Mouse (Mus musculus): ENCODE measurements around the gene Sugt1. TPM values are rescaled to one million over a fixed set of nuclear protein-coding genes. Genes with fewer than 3 reads are reported as not detected.
A peak's percentile ranks its signal among the peaks of the same experiment; 100 is the strongest.

Gene Sugt1
- total RNA-seq (2021), result 10 to 100 TPM; 77.5 to 80.1 TPM
- long read RNA-seq, experiment 1, full-length matches to known transcripts, result 50 of 63 reads
- long read RNA-seq, experiment 1, partial matches to known transcripts, result 1 of 63 reads
- long read RNA-seq, experiment 1, other reads (novel, unspliced or antisense), result 12 of 63 reads
- long read RNA-seq, experiment 2, full-length matches to known transcripts, result 43 of 49 reads
- long read RNA-seq, experiment 2, partial matches to known transcripts, result 0 of 49 reads
- long read RNA-seq, experiment 2, other reads (novel, unspliced or antisense), result 6 of 49 reads

DNA sequence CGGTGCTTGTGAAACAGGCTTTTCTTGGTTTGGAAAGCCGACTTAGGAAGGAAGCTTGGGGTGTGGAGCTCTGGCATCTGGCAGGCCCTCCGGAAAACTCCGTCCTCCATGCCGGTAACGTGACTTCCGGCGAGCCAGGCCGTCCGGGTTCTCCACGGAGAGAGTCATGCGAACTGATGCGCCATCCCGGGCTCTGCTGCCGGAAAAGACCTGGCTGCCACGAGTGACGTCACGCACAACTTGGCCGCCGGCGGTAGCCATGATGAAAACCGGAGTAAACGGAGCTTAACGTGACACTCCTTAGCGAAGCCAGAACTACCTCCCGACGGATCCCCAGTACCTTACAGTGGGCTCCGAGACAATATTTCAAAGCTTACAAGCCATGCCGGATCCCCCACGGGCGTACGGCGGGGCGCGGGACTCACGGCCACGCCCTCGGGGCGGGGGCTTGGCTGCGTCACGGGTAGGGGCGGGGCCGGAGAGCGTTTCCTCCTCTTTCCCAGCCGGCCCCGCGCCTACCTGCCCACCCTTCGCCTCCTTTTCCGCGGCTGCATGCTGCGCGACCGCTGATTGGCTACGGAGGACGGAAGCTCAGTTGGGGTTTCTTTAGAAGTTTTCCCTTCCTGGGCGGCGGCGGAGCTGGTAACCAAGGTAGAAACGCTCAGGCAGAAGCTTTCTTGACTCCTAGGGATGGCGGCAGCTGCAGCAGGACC lies at the start of gene Sugt1:
Gene Sugt1, plus strand, starts transcription at position 553 of the 713 bp plus-strand sequence.
- intact Hi-C loops (cut with DNase I), result no loop called here

DNA sequence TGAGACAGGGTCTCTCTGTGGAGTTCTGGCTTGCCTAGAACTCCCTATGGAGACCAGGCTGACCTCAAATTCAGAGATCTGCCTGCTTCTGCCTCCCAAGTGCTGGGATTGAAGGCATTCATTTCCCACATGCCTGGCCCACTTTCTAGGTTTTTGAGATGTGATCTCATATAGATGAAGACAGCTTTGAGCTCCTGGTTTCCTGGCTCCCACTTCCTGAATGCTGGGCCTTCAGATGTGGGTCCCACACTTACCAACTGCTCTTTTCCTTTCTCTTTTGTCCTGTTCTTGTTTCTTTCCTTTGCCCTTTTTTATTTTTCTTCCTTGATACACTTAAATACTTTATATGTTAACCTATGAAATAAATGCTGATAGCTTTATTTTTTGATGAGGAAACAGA lies 49.6 kb upstream of the Sugt1 start:
- intact Hi-C loops (cut with DNase I), result no loop called here
- no peak for DNase-seq (ENCODE audit: low spot score in 2 of 2)

More for the DNA sequence above, at the start of gene Sugt1:
- DNase-seq (ENCODE audit: low spot score in 2 of 2), result peak; percentile 97

DNA sequence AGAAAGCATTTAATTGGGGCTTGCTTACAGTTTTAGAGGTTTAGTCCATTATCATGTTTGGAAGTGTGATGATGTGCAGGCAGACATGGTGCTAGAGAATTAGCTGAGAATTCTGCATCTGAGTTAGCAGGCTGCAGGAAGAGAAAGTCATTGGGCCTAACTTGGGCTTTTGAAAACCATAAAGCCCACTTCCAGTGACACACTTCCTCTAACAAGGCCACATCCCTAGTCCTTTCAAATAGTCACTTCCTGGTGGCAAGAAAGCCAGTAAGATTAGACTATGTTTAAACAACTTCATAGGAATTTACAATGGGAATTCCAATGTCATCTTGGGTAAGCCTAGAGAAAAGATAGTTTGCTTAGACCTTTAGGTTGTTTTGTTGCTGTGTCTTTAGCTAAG lies 45.9 kb upstream of the Sugt1 start:
- intact Hi-C loops (cut with DNase I), result no loop called here
- DNase-seq (ENCODE audit: low spot score in 2 of 2), result no peak

DNA sequence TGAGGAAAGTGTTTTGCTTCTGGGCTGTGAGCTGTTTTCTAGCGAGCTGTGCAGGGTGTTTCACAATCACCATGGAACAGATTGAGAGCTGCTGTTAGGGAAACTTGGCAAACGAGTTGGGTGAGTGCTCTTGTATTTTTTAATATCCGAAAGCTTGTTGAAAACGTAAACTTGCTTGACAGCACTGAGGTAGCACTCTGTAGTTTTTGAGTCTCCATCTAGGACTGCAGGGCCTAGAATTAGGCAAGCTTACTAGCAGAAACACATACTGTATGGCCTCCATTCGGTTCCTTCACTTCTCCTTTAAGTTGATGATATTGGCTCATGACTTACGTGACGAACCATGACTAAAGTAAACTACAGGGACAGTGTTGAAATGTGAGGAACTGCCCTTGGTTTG lies 38.1 kb upstream of the Sugt1 start:
- intact Hi-C loops (cut with DNase I), result loop anchor here (5.0 kb wide), 1 partner anchor 33 kb away; no protein-coding TSS in a partner anchor

DNA sequence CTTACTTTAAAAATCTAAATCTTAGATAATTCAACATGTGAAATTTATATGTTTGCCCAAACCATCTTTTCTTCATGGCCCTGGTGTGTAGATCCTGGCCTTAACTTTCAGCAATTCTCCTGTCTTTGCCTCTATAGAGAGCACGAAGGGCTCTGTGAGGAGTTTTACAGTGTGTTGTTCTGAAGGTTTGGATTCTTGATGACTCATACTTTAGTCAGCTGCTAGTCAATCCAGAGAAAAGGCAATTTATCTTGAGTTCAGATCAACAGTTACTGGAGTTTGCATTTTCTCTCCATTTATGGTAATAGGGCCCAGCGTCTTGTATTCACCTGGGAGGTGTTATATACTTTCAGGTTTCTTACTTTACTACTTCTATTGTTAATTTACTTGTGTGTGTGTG lies 35.6 kb upstream of the Sugt1 start:
- DNase-seq (ENCODE audit: low spot score in 2 of 2), result no peak
- intact Hi-C loops (cut with DNase I), result no loop called here

More for the DNA sequence above, 38.1 kb upstream of the Sugt1 start:
- DNase-seq (ENCODE audit: low spot score in 2 of 2), result peak; percentile 8 to 12

DNA sequence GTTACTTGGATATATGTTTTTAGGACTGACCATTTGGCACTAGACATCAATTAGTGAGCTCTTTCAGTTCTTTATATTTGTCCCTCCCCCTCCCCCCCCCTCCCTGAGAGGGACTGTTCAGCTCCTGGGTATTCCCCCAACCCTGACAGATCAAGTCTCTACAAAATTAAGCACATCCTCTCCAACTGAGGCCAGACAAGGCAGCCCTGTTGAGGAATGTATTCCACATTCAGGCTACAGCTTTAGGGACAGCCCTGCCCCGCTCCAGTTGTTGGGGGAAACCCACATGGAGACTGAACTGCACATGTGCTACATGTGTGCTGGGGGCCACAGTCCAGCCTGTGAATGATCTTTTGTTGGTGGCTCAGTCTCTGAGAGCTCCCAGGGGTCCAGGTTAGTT lies 34.6 kb upstream of the Sugt1 start:
- intact Hi-C loops (cut with DNase I), result no loop called here

DNA sequence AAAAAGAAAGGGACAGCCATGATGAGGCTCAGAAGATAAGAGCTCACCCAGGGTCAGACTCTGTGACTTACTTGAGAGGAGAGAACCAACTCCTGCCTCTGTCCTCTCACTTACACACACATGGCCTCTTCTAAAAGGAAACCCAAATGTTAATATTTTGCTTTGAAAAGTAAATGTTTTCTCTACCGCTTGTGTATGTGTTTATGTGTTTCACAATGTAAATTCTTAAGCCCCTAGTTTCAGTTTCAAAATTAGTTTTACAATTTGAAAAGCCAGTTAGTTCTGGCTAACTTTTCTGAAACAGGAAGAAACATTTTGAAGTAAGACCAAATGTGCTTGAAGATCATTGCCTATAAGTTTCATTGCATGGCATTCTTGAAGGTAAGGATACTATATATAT lies 29.7 kb upstream of the Sugt1 start:
- intact Hi-C loops (cut with DNase I), result no loop called here

More for the DNA sequence above, 34.6 kb upstream of the Sugt1 start:
- DNase-seq (ENCODE audit: low spot score in 2 of 2), result no peak

DNA sequence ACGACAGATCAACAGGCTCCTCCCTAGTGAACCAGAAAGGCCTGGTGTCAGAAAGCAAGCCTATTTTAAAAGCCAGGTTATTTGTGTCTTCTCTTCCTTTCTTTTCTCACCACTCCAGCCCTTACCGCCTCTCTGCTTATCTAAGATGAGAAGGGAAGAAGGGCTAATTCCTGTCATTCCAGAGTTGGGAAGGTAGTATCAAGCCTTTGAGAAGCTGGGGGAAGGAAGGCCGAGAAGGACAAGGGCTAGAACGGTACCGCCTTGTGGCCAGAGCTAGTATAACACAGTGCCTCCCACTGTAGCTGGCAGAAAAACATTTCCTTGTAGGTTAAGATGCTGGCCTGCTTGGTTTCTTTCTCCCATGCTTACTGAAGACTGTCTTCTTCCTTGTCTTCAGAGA lies 24.7 kb upstream of the Sugt1 start:
- DNase-seq (ENCODE audit: low spot score in 2 of 2), result peak; percentile 16 to 33
- intact Hi-C loops (cut with DNase I), result loop anchor here (5.0 to 10.0 kb wide), 2 partner anchors 48 to 80 kb away; partner anchors contain the start of genes Elf1 and Wbp4

More for the DNA sequence above, 29.7 kb upstream of the Sugt1 start:
- DNase-seq (ENCODE audit: low spot score in 2 of 2), result no peak

DNA sequence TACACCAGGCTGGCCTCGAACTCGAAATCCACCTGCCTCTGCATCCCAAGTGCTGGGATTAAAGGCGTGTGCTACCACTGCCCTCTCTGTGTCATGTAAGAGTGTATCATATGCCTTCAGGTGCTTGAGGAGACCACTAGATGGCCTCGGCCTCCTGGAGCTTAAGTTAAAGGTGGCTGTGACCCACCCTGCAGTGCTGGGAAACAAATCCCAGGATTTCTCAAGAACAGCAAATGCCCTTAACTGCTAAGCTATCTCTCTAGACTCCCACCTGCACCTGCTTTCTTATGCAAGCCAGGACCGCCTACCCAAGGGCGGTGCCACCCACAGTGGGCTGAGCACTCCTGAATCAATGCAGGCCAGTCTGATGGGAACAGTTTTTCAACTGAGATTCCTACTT lies 22.7 kb upstream of the Sugt1 start:
- intact Hi-C loops (cut with DNase I), result loop anchor here (5.0 to 10.0 kb wide), 2 partner anchors 50 to 82 kb away; partner anchors contain the start of genes Elf1 and Wbp4

DNA sequence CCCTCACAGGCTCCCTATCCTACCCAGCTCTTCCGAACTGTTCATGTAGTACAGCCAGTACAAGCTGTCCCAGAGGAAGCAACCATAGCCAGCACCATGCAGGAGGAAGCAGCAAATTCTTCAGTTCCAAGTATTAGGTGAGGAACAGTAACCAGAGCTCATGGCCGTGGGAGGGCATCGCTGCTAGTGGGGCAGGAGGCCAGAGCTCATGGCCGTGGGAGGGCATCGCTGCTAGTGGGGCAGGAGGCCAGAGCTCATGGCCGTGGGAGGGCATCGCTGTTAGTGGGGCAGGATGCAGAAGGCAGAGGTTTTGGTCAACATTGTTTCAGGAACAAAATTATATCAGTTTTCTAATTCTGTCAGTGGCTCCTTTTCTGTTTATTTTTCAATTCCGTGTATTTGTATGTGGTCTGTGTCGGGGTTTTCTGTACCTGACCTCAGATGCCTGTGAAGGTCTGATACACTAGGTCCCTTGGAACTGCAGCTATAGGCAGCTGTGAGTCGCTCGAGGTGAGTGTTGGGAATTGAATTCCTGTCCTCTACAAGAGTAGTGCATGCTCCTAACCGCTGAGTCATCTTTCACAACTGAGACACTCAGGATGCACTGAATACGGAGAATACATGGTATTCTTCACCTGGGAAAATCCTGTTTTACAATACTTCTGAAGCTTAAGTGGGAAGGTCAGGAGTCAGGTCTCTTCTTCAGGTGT lies 13.9 kb upstream of the Sugt1 start:
- DNase-seq (ENCODE audit: low spot score in 2 of 2), result no peak
- intact Hi-C loops (cut with DNase I), result no loop called here

More for the DNA sequence above, 22.7 kb upstream of the Sugt1 start:
- DNase-seq (ENCODE audit: low spot score in 2 of 2), result no peak

DNA sequence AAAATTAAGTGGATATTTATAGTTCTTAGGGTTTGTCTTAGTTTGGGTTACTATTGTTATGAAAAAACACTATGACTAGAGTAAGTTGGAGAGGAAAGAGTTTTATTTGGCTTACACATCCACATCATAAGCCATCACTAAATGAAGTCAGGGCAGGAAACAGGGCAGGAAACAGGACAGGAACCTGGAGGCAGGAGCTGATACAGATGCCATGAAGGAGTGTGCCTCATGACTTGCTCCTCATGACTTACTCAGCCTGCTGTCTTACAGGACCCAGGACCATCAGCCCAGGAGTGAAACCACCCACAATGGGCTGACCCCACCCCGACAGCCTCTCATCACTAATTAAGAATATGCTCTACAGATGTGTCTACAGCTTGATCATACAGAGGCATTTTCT lies 13.1 kb upstream of the Sugt1 start:
- intact Hi-C loops (cut with DNase I), result no loop called here
- no peak for DNase-seq (ENCODE audit: low spot score in 2 of 2)

DNA sequence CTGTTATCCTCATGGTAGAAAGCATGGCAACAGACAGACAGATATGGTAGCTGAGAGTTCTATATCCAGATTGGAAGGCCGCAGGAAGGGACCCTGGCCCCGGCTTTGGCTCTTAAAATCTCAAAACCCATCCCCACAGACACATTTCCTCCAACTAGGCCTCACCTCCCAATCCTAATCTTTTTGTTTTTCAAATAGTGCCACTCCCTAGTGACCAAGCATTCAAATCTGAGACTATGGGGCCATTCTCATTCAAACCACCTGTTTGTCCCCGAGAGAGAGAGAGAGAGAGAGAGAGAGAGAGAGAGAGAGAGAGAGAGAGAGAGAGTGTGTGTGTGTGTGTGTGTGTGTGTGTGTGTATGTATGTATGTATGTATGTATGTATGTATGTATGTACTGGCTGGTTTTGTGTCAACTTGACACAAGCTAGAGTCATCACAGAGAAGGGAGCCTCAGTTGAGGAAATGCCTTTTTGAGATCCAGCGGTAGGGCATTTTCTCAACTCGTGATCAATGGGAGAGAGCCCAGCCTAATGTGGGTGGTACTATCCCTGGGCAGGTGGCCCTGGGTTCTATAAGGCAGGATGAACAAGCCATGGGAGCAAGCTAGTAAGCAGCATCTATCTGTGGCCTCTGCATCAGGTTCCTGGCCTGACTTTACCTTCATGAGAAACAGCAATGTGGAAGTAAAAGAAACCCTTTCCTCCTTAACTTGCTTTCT lies 3.8 kb upstream of the Sugt1 start:
- no peak for DNase-seq (ENCODE audit: low spot score in 2 of 2)
- intact Hi-C loops (cut with DNase I), result loop anchor here (5.0 kb wide), 1 partner anchor 36 kb away; no protein-coding TSS in a partner anchor

DNA sequence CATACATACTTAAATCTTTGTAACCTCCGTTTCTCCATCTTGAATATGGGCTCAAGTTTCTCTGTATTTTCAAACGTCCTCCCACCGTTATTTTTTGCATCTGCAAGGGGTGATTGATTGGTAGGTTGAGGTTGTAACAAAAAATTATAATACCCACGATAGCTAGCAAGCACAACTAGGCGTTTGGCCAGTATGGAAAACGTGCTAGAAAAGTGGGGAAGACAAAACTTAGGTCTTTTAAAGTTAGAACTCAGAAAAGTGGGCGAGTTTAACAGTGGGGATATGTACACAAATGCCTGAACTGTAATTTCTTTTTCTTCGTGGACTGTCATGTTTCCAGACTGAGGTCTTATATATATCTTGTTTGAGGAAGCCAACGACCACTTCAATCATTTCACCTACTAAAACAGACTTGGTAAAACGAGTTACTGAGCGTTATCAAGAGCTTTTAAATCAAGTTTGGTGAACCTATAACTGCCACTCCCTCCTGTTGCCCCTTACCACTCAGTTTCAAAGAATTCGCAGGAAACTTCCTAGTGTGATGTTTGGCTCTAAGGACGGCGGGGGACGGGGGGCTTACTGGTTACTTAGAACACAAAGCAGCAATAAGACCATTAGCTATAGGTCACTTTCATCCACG lies 872 bp upstream of the Sugt1 start:
- intact Hi-C loops (cut with DNase I), result no loop called here
- DNase-seq (ENCODE audit: low spot score in 2 of 2), result no peak

DNA sequence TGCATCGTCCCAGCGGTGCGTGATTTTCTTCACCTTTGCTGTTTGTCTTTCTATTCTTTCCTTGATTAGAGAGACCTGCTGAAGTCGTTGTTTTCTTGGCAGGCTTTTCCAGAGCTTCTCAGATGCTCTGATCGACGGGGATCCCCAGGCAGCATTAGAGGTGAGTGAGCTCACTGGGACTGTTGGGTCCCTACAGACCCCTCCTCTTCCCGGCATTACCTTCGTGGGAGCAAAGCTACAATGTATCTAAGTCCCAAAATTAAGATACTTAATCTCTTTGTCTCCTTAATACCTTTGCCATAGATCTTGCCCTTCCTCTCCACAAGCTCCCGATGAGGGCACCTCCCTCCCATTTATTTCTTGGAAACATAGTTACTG lies 350 bp downstream of the Sugt1 start:
- no peak for DNase-seq (ENCODE audit: low spot score in 2 of 2)
- intact Hi-C loops (cut with DNase I), result no loop called here

DNA sequence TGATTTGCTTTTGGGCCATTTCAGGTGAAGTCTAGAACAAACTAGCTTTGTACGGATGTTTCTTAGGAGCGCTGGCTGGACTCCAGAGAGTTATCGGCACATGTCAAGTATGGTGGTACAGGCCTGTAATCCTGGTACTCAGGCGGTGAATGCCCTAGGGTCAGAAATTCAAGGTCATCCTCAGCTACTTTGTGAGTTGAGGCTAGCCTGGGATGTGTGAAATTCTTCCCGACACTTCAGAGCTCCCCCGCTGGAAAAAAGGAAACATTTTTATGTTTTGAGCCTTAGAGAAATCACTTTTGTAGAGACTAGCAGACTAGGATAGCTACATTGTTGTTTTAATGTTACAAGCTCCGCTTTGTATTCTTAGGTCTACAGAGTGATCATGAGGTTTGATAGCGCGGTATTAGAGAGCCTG lies 1.1 kb downstream of the Sugt1 start:
- intact Hi-C loops (cut with DNase I), result no loop called here
- DNase-seq (ENCODE audit: low spot score in 2 of 2), result no peak

DNA sequence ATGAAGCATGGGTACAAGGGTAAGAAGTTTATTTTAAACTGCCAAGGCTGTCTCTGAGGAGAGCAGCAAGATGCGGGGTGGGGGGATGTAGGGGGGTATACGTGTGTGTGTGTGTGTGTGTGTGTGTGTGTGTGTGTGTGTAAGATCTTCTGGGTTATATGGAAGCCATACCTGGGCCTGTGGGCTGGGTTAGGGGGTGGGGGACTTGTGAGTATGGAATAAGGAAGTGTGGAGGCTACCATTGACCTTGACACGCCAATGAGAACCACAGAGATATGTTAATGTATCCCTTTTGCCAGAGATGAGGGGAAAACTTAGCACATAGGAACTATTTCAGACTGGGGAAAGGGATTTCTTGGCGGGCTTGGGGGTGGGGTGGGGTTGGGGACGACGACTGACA lies 1.9 kb downstream of the Sugt1 start:
- DNase-seq (ENCODE audit: low spot score in 2 of 2), result no peak
- intact Hi-C loops (cut with DNase I), result no loop called here

DNA sequence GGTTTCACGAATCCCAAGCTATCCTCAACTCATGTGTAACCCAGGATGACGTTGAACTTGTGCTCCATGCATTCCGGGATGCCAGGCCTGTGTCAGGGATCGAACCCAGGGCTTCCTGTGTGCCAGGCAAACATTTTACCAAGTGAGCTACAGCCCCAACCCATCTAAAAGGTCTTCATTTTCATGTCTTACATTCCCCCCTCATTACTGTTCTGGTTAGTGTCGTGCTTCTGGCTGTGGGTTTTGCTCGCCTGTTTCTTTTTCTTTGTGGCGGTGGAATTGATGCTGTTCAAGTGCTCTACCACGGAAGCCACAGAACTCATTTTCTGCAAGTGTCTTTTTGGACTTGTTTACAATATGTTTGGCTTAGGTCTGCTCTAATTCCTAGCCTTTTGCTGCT lies 3.4 kb downstream of the Sugt1 start:
- intact Hi-C loops (cut with DNase I), result no loop called here
- DNase-seq (ENCODE audit: low spot score in 2 of 2), result no peak

DNA sequence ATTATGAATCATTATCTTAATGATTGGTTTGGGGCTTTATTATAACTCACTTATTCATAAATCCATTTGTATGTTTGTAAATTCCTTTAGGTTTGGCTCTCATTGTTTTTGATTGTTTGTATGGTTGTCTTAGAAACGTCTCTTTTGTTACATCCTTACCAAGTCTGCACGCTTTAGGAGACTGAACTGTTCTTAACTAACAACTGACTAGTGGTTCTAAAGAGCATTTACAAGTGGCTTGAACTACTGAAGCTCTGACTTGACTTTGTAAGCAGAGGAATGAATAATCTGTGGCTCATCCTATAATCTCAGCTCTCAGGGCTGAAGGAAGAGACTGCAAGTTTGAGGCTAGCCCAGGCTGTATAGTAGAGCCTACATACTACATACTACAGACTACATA lies 4.1 kb downstream of the Sugt1 start:
- DNase-seq (ENCODE audit: low spot score in 2 of 2), result no peak
- intact Hi-C loops (cut with DNase I), result no loop called here

DNA sequence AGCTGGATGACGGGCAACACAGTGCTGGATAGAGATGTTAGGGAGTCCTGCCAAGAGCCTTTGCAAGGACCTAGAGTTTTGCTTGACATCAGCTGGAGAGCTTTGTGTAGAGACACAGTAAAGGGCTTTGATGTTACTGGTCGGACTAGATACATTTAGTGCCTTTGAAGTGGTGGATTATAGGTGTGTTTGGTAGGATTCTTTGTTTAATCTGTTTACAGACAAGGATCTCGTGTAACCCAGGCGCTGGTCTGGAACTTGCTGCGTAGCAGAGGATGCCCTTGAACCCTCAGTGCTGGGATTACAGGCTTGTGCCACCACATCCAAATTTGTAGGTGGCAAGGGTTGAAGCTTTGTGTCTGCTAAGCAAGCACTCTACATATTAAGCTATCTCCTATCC lies 6.6 kb downstream of the Sugt1 start:
- intact Hi-C loops (cut with DNase I), result no loop called here
- no peak for DNase-seq (ENCODE audit: low spot score in 2 of 2)
